Mouse (Mus musculus) testis, adult 2 months (tissue): Measurements from ENCODE around the gene Tmem236.

Experiments used
- CTCF ChIP-seq: fragments of 200-500 bp; IDR thresholded peaks from 2 replicates; pipeline ENCODE4 v1.5.1; 2012; ENCODE audit warnings: low read depth, mild to moderate bottlenecking, inconsistent platforms, low read length, moderate library complexity; ENCODE audit not compliant: control insufficient read depth, insufficient read depth, insufficient replicate concordance
- POLR2A ChIP-seq: fragments of 200-500 bp; IDR thresholded peaks from 2 replicates; pipeline ENCODE4 v1.6.1; 2012; ENCODE audit warnings: low read depth, mild to moderate bottlenecking, inconsistent platforms, low read length, moderate library complexity; ENCODE audit not compliant: control insufficient read depth

- TF ChIP-seq CTCF (no peak), POLR2A (no peak)
Observed at GRCm38 (mm10) chr2:14244157-14244556, 69.8 kb downstream of the Tmem236 start.
